Comparison of ENCODE assay signal across 21 mouse cellular contexts in genomic region chr14:73339615-73340014, GRCm38 (mm10). TPM values are rescaled to one million over a fixed set of nuclear protein-coding genes. Genes with fewer than 3 reads are reported as not detected.
DNase-seq lines count a peak whose midpoint lies in the region; ATAC-seq and TF ChIP-seq lines count a peak whose summit lies in the region.
"Had no signal": no experiment of that assay in that cellular context is flagged by ENCODE, and none has a peak within 500 bp of the region (broad histone marks: within the 10 kb centered on the region; RNA-seq: fewer than 3 reads in every experiment).

No protein-coding gene starts in this region.

- TF ChIP-seq CTCF in MEL (IDR thresholded peaks at IDR 0.05 in 2 of 3, conservative IDR thresholded peaks at IDR 0.05 in 1 of 3; ENCODE audit: control insufficient read depth in 1 of 3, insufficient read depth in 1 of 3, low read depth in 2 of 3, low read length in 3 of 3, poor library complexity in 1 of 3, severe bottlenecking in 1 of 3) = no peak

- peaks cover 0 to 4% of the 10 kb centered on the region in 2 experiments; a peak in 1 of 4 replicates for H3K36me3 ChIP-seq in MEL (ENCODE audit: control insufficient read depth in 1 of 2, insufficient read depth in 2 of 2, low read length in 2 of 2)
- H3K36me3 ChIP-seq in midbrain, embryonic 14.5 days (ENCODE audit: control insufficient read depth, insufficient read depth, low read length) = no peaks in the 10 kb centered on the region
- H3K36me3 ChIP-seq: embryonic facial prominence, embryonic 10.5 days; hindbrain, embryonic 10.5 days; limb, embryonic 13.5 days; liver, embryonic 13.5 days; lung, embryonic 15.5 days; neural tube, embryonic 12.5 days had no signal

- no peaks in the 10 kb centered on the region for H3K79me2 ChIP-seq in MEL (ENCODE audit: control insufficient read depth, insufficient read depth, low read length, poor library complexity)

- no peak overlapping the region for H3K27ac ChIP-seq in MEL (ENCODE audit: control insufficient read depth, low read depth, low read length)
- H3K27ac ChIP-seq in midbrain, embryonic 14.5 days (replicated peaks; ENCODE audit: low read depth, low read length) = no peak overlapping the region
- H3K27ac ChIP-seq: embryonic facial prominence, embryonic 10.5 days; hindbrain, embryonic 10.5 days; hindbrain, postnatal 0 days; kidney, postnatal 0 days; limb, embryonic 13.5 days; liver, embryonic 13.5 days; lung, embryonic 15.5 days; macrophage; neural tube, embryonic 12.5 days had no signal

- H3K4me3 ChIP-seq in MEL (ENCODE audit: control insufficient read depth in 1 of 2, insufficient read depth in 1 of 2, low read depth in 2 of 2, low read length in 2 of 2) = no peak overlapping the region
- H3K4me3 ChIP-seq in midbrain, embryonic 14.5 days (replicated peaks; ENCODE audit: low read depth, low read length) = no peak overlapping the region
- H3K4me3 ChIP-seq: embryonic facial prominence, embryonic 10.5 days; hindbrain, embryonic 10.5 days; limb, embryonic 13.5 days; liver, embryonic 13.5 days; lung, embryonic 15.5 days; neural tube, embryonic 12.5 days had no signal

- peaks cover 0 to 5% of the 10 kb centered on the region in 2 experiments; a peak in 3 of 4 replicates for H3K4me1 ChIP-seq in MEL (ENCODE audit: control insufficient read depth in 1 of 2, insufficient read depth in 2 of 2, low read length in 2 of 2)
- no peaks in the 10 kb centered on the region for H3K4me1 ChIP-seq in midbrain, embryonic 14.5 days (ENCODE audit: control insufficient read depth, insufficient read depth, low read length)
- H3K4me1 ChIP-seq: embryonic facial prominence, embryonic 10.5 days; limb, embryonic 13.5 days; liver, embryonic 13.5 days; lung, embryonic 15.5 days; neural tube, embryonic 12.5 days had no signal

- 0 out of 4 replicates have a peak, but pooled peaks of 1 of the 2 experiments have one; percentile 41 for TF ChIP-seq EP300 in MEL (IDR thresholded peaks at IDR 0.05; ENCODE audit: low read depth in 1 of 2, low read length in 2 of 2)

- no peaks in the 10 kb centered on the region for H3K9me3 ChIP-seq in MEL (replicated peaks; ENCODE audit: insufficient read depth, low read length)
- no peaks in the 10 kb centered on the region for H3K9me3 ChIP-seq in midbrain, embryonic 14.5 days (ENCODE audit: control insufficient read depth, low read length)
- H3K9me3 ChIP-seq: embryonic facial prominence, embryonic 10.5 days; hindbrain, embryonic 10.5 days; limb, embryonic 13.5 days; liver, embryonic 13.5 days; lung, embryonic 15.5 days; neural tube, embryonic 12.5 days had no signal

- WGBS in midbrain, embryonic 14.5 days = 85% methylated on average over 3 of the region's 3 CpGs

- ATAC-seq in midbrain, embryonic 14.5 days (ENCODE audit: low FRiP score, low TSS enrichment) = no peak
- ATAC-seq: hindbrain, postnatal 0 days had no signal

- no peak for TF ChIP-seq RAD21 in MEL (IDR thresholded peaks at IDR 0.05; ENCODE audit: low read depth, low read length)

- DNase-seq in B cell, adult 2 months = peak; percentile 45 to 50
- peak; percentile 72 for DNase-seq in MEL (ENCODE audit: low read depth, low spot score)
- peak; percentile 54 for DNase-seq in induced T-regulatory cell, adult 2 months (ENCODE audit: low read depth)
- DNase-seq in natural killer cell, adult 2 months (ENCODE audit: low spot score in 2 of 2) = peak; percentile 15 to 36
- DNase-seq in cerebellum, postnatal 10 days = no peak
- no peak for DNase-seq in midbrain, embryonic 14.5 days
- no peak for DNase-seq in adrenal gland, adult 2 months
- DNase-seq: adrenal gland, postnatal 36 days; cerebellum, adult 11-12 months; cerebellum, postnatal 36 days; gastrocnemius, postnatal 10 days; kidney, adult 11 months; liver, embryonic 13.5 days had no signal

- no peak for TF ChIP-seq POLR2A in MEL (IDR thresholded peaks at IDR 0.05; ENCODE audit: control insufficient read depth in 1 of 2, insufficient read depth in 1 of 2, low read depth in 1 of 2, low read length in 2 of 2, poor library complexity in 1 of 2)

- H3K9ac ChIP-seq in MEL (ENCODE audit: control insufficient read depth, low read depth, low read length, poor library complexity, severe bottlenecking) = no peak overlapping the region
- no peak overlapping the region for H3K9ac ChIP-seq in midbrain, embryonic 14.5 days (replicated peaks; ENCODE audit: low read length)
- H3K9ac ChIP-seq: limb, embryonic 13.5 days; liver, embryonic 13.5 days; lung, embryonic 15.5 days; neural tube, embryonic 12.5 days had no signal

- H3K27me3 ChIP-seq in MEL (ENCODE audit: control insufficient read depth in 1 of 2, insufficient read depth in 2 of 2, low read length in 2 of 2) = no peaks in the 10 kb centered on the region
- H3K27me3 ChIP-seq in midbrain, embryonic 14.5 days (ENCODE audit: control insufficient read depth, insufficient read depth, low read length) = no peaks in the 10 kb centered on the region
- H3K27me3 ChIP-seq: limb, embryonic 13.5 days; liver, embryonic 13.5 days; lung, embryonic 15.5 days; neural tube, embryonic 12.5 days had no signal

- no peak overlapping the region for H3K4me2 ChIP-seq in midbrain, embryonic 14.5 days (ENCODE audit: low read length)
- H3K4me2 ChIP-seq: limb, embryonic 13.5 days; liver, embryonic 13.5 days; lung, embryonic 15.5 days; neural tube, embryonic 12.5 days had no signal

TF ChIP-seq in MEL, 35 proteins besides CTCF, POLR2A, EP300 and RAD21:
- TF ChIP-seq POLR2AphosphoS2 (IDR thresholded peaks at IDR 0.05; ENCODE audit: low read length) = no peak
- TF ChIP-seq TBP (IDR thresholded peaks at IDR 0.05; ENCODE audit: low read depth, low read length) = no peak
- TF ChIP-seq CHD2 (IDR thresholded peaks at IDR 0.05; ENCODE audit: low read length) = no peak
- TF ChIP-seq NRF1 (IDR thresholded peaks at IDR 0.05; ENCODE audit: insufficient read depth, low read depth, low read length, poor library complexity, severe bottlenecking) = no peak
- TF ChIP-seq UBTF (IDR thresholded peaks at IDR 0.05; ENCODE audit: borderline replicate concordance, insufficient read depth, low read depth, low read length) = no peak
- TF ChIP-seq ZC3H11A (IDR thresholded peaks at IDR 0.05; ENCODE audit: low read depth, low read length) = no peak
- peak; percentile 39; the same call in 1 of the 2 replicates for TF ChIP-seq GATA1 (IDR thresholded peaks at IDR 0.05; ENCODE audit: low read depth, low read length)
- TF ChIP-seq ZNF384 (IDR thresholded peaks at IDR 0.05; ENCODE audit: low read depth, low read length) = no peak
- peak; percentile 52; the same call in 1 of the 2 replicates for TF ChIP-seq RCOR1 (IDR thresholded peaks at IDR 0.05; ENCODE audit: low read depth, low read length)
- TF ChIP-seq BHLHE40 (IDR thresholded peaks at IDR 0.05; ENCODE audit: borderline replicate concordance, low read depth, low read length) = no peak

RNA-seq across cellular contexts. Expression of gene Rb1, which starts 14.0 kb away (rescaled TPM):
- 6.3 and 7.8 TPM in 2 replicates for total RNA-seq in MEL (2012; rRNA removed)
- polyA plus RNA-seq in MEL (2012; ENCODE audit: insufficient read depth in 1 of 2, insufficient read length in 2 of 2, low read depth in 1 of 2, low replicate concordance in 2 of 2, missing spikeins in 1 of 2) = 10 to 100 TPM in 1 of 2 experiments, not detected in 1; 13.2 TPM
- polyA plus RNA-seq in midbrain, embryonic 14.5 days (2014; fragmentation: Nextera tagmentation; extraction: Ambion mirVana) = 36.3 and 36.4 TPM in 2 replicates
- total RNA-seq in adrenal gland, adult 2 months (2021) = 10 to 100 TPM; 22.6 to 24.3 TPM
- polyA plus RNA-seq in adrenal gland, adult 2 months (2012; rRNA removed) = 0.73 and 0.78 TPM in 2 replicates

RNA-seq across cellular contexts. Expression of gene Itm2b, which starts 45.5 kb away (rescaled TPM):
- total RNA-seq in MEL (2012; rRNA removed) = 54.0 and 56.3 TPM in 2 replicates
- polyA plus RNA-seq in MEL (2012; ENCODE audit: insufficient read depth in 1 of 2, insufficient read length in 2 of 2, low read depth in 1 of 2, low replicate concordance in 2 of 2, missing spikeins in 1 of 2) = 100 to 1,000 TPM; 101 to 312 TPM
- polyA plus RNA-seq in midbrain, embryonic 14.5 days (2014; fragmentation: Nextera tagmentation; extraction: Ambion mirVana) = 599 and 615 TPM in 2 replicates
- 1,000 to 10,000 TPM; 1,107 to 1,115 TPM for total RNA-seq in adrenal gland, adult 2 months (2021)
- polyA plus RNA-seq in adrenal gland, adult 2 months (2012; rRNA removed) = 828 and 985 TPM in 2 replicates

Comparison
In these comparisons a context has a peak if more than half of its experiments do, and no peak if none do; other contexts are left out.
1. DNase-seq: peak in B cell, adult 2 months (2 of 2), MEL (single experiment), induced T-regulatory cell, adult 2 months (single experiment) and natural killer cell, adult 2 months (2 of 2); none in cerebellum, postnatal 10 days (0 of 2), midbrain, embryonic 14.5 days (single experiment) and adrenal gland, adult 2 months (single experiment).